Mouse (Mus musculus) heart, postnatal 36 days (tissue): ENCODE data around the gene Crtac1. TPM values are rescaled to one million over a fixed set of nuclear protein-coding genes. Genes with fewer than 3 reads are reported as not detected.

Source experiments
- DNase-seq, 2 experiments: peaks; one replicate each; pipeline ENCODE4 v3.0.0; 2021 to 2022
- intact Hi-C: fragments of 180-260 bp; cut with DNase I; formaldehyde crosslinking; loops from one replicate; pipeline ENCODE4 v1.15.1; 2025
- total RNA-seq, 2 experiments: library from RNA; stranded (reverse); gene quantifications; 2 replicates each; pipeline ENCODE4 v1.2.3; 2021

Gene Crtac1
- total RNA-seq, 2 experiments from 2014 or later, result not detected

GRCm38 (mm10) chr19:42332081-42332736, 99.4 kb downstream of the Crtac1 start:
- DNase-seq, result no peak
- intact Hi-C loops, result no loop called here

- intact Hi-C loops, result no loop called here
- no peak for DNase-seq
Observed at GRCm38 (mm10) chr19:42331446-42331845, 100.1 kb downstream of the Crtac1 start.

- intact Hi-C loops, result no loop called here
Observed at GRCm38 (mm10) chr19:42328160-42328559, 103.4 kb downstream of the Crtac1 start.

DNA sequence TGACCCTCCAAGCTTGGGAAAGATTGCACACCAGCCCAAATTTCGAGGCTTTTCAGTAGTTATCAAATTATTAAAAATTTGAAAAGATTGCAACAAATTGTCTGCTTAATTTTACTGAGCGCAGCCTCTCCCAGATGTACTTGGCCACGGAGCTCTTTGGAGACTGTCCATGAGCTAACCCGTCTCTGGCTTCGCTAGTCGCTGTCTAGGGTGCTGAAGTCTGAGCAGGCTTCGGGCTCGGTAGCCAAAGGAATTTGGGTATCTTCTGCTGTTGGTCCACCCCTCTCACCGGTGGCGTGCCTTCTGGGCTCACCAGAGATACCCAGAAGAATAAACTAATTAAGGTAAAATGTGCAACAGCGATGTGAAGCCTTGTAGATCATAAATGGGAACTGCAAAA, 105.7 kb downstream of the Crtac1 start:
- DNase-seq, result peak; percentile 63 to 66
- intact Hi-C loops, result no loop called here

More at GRCm38 (mm10) chr19:42328160-42328559, 103.4 kb downstream of the Crtac1 start:
- no peak for DNase-seq

GRCm38 (mm10) chr19:42322357-42323090, 109.1 kb downstream of the Crtac1 start:
- intact Hi-C loops, result no loop called here
- DNase-seq, result no peak

DNA sequence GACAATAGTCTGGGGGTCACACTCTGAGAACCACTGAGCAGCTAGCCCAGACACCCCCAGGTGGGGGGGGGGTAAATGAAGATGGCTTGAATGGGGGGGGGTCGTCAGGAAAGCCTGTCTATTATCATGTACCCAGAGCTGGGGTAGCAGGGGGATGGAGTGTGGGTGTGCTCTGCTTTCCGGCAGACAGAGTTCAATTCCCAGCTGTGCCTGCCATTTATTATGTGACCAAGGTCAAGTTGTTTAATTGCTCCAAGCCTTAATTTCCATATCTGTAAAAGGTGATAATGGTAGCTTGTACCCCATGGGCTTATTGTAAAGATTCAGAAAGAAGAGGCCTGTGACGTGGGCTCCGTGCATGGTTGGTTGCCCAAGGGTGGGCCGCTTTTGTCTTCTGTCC, 109.6 kb downstream of the Crtac1 start:
- no peak for DNase-seq
- intact Hi-C loops, result no loop called here

DNA sequence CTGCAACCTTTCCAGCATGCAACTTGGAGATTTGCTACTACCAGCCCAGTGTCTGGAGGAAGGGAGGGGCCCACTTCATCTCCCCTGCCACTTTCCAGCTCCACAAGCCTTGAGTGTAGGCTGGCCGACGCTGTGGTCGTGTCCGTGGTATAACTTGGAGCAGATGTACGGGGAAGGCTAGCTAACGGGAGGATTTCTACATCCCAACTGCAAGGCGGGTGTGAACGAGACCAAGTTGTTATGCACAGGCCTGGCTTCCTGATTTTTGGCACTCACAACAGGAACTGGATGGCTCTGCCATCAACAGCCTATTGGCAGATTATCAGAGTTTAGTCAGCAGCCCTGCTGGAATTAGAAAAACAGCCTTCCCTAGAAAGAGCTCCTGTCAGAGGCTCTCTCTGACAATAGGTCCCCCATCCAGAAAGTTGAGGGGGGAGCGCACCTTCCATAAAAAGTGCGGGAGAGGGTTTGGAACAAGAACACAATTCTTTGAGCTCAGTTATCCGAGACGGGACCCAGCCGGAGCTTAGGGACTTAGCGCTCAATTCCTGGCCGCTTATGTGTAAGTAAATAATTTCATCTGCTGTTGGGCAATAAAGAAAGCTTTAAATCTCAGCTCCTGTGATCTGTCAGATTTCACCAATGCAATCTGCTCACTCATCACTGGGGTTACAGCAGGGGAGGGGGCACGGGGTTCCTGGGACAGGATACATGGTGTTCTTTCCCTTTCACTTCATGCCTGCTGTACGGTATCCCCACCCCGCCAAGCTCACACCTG, 113.7 kb downstream of the Crtac1 start:
- no peak for DNase-seq
- intact Hi-C loops, result loop anchor here (2.0 to 5.0 kb wide), 3 partner anchors 109 to 424 kb away; no protein-coding TSS in a partner anchor

DNA sequence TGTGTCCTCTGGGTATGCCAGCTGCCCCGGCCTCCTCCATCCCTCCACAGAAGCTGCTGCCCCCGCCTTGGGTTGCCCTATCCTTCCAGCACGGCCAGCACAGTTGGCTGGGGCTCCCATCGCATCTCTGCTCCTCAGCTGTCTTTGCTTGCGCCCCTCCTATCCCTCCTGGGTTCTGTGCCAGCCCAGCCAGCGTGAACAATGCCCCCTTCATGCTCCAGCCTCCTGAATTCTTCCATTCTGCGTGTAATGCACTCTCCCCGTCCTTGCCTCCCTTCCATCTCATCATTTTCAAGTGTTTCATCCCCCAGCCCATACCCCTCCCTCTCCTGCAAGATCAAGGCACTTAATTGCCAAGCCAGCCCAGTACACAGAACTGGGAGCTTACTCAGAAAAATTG, 114.6 kb downstream of the Crtac1 start:
- intact Hi-C loops, result loop anchor here (2.0 to 5.0 kb wide), 3 partner anchors 110 to 425 kb away; no protein-coding TSS in a partner anchor
- DNase-seq, result no peak

- peak in 1 of 2 experiments; percentile 18 for DNase-seq
- intact Hi-C loops, result loop anchor here (2.0 to 5.0 kb wide), 3 partner anchors 111 to 426 kb away; no protein-coding TSS in a partner anchor
Observed at GRCm38 (mm10) chr19:42316525-42316924, 115.1 kb downstream of the Crtac1 start.

- peak; percentile 58 to 74 for DNase-seq
- intact Hi-C loops, result loop anchor here (2.0 to 5.0 kb wide), 4 partner anchors 111 to 426 kb away; no protein-coding TSS in a partner anchor
Observed at GRCm38 (mm10) chr19:42315914-42316313, 115.7 kb downstream of the Crtac1 start.

- no peak for DNase-seq
- intact Hi-C loops, result loop anchor here (2.0 to 5.0 kb wide), 3 partner anchors 112 to 427 kb away; no protein-coding TSS in a partner anchor
Observed at GRCm38 (mm10) chr19:42315070-42315679, 116.4 kb downstream of the Crtac1 start.

GRCm38 (mm10) chr19:42312191-42312590, 119.4 kb downstream of the Crtac1 start:
- intact Hi-C loops, result no loop called here
- DNase-seq, result no peak

GRCm38 (mm10) chr19:42311332-42311731, 120.3 kb downstream of the Crtac1 start:
- intact Hi-C loops, result no loop called here
- no peak for DNase-seq

GRCm38 (mm10) chr19:42308931-42309330, 122.7 kb downstream of the Crtac1 start:
- intact Hi-C loops, result no loop called here
- DNase-seq, result no peak

DNA sequence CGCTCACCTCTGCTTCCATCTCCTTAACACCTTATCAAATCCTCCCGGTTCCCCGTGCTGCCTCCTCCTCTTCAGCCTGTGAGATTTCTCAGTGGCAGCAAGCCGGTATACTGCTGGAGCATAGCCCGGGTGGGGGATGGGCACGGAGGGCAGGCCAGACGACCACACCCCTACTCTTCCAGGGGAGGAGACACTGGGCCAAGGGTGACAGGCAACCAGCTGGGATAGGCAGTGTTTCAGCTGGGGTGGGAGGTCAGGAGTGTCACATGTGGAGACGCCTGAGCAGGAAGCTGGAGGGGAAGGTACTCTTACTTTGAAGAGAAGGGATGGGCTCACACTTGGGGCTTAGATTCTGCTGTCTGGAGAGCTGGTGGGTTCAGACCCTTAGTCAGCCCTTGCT, 124.6 kb downstream of the Crtac1 start:
- intact Hi-C loops, result no loop called here
- DNase-seq, result no peak

DNA sequence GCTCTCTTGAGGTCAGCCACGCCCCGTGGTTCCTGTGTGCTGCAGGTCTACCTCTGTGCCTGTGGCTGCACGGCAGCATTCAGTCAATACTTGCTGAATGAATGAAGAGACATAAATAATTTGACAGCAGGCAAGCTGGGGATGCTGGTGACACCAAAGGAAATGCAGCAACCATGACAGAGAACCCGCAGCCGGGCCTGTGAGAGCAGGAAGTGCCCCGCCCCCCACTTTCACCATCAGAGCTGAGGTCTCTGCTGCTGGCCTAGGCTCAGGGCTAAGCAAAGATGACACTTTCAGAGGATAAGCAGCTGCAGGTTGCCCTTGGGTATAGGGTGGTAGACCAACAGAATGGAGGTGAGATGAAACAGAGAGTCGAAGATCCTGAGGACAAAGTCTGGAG, 125.4 kb downstream of the Crtac1 start:
- intact Hi-C loops, result no loop called here
- no peak for DNase-seq

DNA sequence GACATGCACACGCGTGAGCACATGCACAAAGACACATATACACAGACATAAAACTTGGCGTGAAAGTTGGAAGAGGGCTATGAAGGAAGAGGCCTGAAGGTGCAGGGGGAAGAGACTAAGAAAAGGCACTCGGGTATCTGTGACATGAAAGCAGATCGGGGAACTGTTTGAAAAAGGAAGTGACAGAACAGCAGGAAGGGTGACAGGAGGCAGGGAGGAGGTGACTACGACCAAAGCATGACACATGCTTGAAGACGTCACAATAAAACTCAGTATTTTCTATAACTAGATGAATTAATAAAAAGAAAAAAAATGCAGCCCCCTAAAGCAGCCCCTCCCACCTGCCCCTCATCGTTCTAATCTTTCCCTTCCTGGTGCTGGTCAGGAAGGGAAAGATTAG, 125.8 kb downstream of the Crtac1 start:
- no peak for DNase-seq
- intact Hi-C loops, result no loop called here

- no peak for DNase-seq
- intact Hi-C loops, result no loop called here
Observed at GRCm38 (mm10) chr19:42304506-42304905, 127.1 kb downstream of the Crtac1 start.

DNA sequence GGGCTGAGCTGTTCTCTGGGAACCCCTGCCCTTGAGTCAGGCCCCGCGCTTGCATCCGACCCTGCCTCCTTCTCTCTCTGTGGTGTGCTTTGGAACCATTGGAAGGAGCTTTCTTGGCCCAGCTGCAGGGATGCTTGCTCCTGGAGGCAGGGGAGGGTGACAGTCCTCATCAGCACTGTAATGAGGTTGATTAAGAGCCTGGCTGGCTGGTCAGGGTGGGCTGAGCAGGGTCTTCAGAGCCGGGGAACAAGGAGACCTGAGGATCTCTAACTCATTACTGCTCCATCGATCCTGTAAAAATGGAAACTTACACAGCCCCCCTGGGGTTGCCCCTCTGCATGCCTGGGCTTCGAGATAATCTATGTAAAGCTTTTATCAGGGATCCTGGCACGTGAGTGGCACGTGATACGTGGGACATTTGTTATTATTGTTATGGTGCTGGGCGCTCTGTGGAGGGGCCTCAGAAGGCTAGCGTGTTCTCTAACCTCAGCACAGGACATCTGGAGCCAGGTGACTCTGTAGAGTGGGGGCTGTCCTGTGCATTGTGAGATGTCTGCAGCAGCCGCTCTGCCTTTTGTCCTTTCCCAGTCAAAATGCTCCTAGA, 128.3 kb downstream of the Crtac1 start:
- no peak for DNase-seq
- intact Hi-C loops, result no loop called here

DNA sequence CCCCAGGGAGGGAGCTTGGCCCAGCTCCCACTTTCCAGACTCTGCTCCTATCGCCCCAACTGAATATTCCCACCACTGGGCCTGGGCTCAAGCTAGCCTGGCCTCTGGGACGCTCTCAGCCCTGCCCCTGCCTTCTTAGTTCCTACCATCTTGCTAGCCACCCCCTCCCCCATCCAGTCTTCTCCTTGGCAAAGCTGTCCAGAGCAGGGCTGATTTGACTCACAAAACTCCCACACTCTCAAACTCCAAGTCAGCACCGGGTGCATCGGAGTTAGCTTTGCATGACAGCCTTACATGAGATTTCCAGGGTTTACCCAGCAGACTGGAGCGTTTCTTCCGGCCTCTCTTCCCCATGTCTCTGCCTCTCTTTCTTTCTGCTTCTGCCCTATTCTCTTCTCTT, 138.4 kb downstream of the Crtac1 start:
- DNase-seq, result no peak
- intact Hi-C loops, result no loop called here
